Mouse (Mus musculus) limb, embryonic 14.5 days (tissue): ENCODE data around the gene Opn4. TPM values are rescaled to one million over a fixed set of nuclear protein-coding genes. Genes with fewer than 3 reads are reported as not detected.
A peak's percentile ranks its signal among the peaks of the same experiment; 100 is the strongest.

Experiments
- ATAC-seq: fragments of 200-750 bp; cut with Nextera tagmentation; 2 replicates; pipeline ENCODE4 v1.8.0; 2017; ENCODE audit warnings: low read depth, moderate number of reproducible peaks, moderate TSS enrichment; ENCODE audit not compliant: low FRiP score
- DNase-seq: peaks from one replicate; pipeline ENCODE4 v3.0.0-alpha.2; 2015; ENCODE audit warnings: low spot score
- H3K27ac ChIP-seq: fragments of 300-500 bp; sonication (generic); replicated peaks from 2 replicates; pipeline ENCODE4 v1.5.1; 2014; ENCODE audit warnings: low read depth, mild to moderate bottlenecking, low read length, moderate library complexity, mixed read lengths
- H3K27me3 ChIP-seq: fragments of 300-500 bp; sonication (generic); 2 replicates; pipeline ENCODE4 v1.6.1; 2014; ENCODE audit warnings: low read length, mixed read lengths; ENCODE audit not compliant: control insufficient read depth, insufficient read depth
- H3K36me3 ChIP-seq: fragments of 300-500 bp; sonication (generic); 2 replicates; pipeline ENCODE4 v1.6.1; 2014; ENCODE audit warnings: mild to moderate bottlenecking, low read length, moderate library complexity, mixed read lengths; ENCODE audit not compliant: control insufficient read depth, insufficient read depth
- H3K4me1 ChIP-seq: fragments of 300-500 bp; sonication (generic); 2 replicates; pipeline ENCODE4 v1.6.1; 2014; ENCODE audit warnings: antibody characterized with exemption, low read length, mixed read lengths; ENCODE audit not compliant: control insufficient read depth, insufficient read depth
- H3K4me2 ChIP-seq: fragments of 300-500 bp; sonication (generic); replicated peaks from 2 replicates; pipeline ENCODE4 v1.6.1; 2014; ENCODE audit warnings: low read depth, mild to moderate bottlenecking, low read length, moderate library complexity; ENCODE audit not compliant: severe bottlenecking
- H3K4me3 ChIP-seq: fragments of 300-500 bp; sonication (generic); replicated peaks from 2 replicates; pipeline ENCODE4 v1.5.1; 2014; ENCODE audit warnings: low read length
- H3K9ac ChIP-seq: fragments of 300-500 bp; sonication (generic); 2 replicates; pipeline ENCODE4 v1.6.1; 2014; ENCODE audit warnings: mild to moderate bottlenecking, low read depth, low read length, moderate library complexity; ENCODE audit not compliant: severe bottlenecking
- H3K9me3 ChIP-seq: fragments of 300-500 bp; sonication (generic); 2 replicates; pipeline ENCODE4 v1.6.1; 2016; ENCODE audit warnings: low read length; ENCODE audit not compliant: control insufficient read depth
- POLR2A ChIP-seq: fragments of 200-500 bp; IDR thresholded peaks from 2 replicates; pipeline ENCODE4 v1.8.0; 2012; ENCODE audit warnings: inconsistent platforms, mild to moderate bottlenecking, moderate library complexity, borderline replicate concordance; ENCODE audit not compliant: insufficient read depth, insufficient read length; ENCODE audit errors: extremely low read depth
- WGBS: fragments of 180-500 bp; shearing (Covaris S2); extraction: QIAGEN DNeasy Blood & Tissue Kit; methylation state at CpG from one replicate; pipeline ENCODE4 v1.1.7; 2014; 5-methylcytosine and 5-hydroxymethylcytosine counted together
- polyA plus RNA-seq, 2 experiments: library from polyadenylated mRNA; depleted of rRNA in 1 of 2; stranded (reverse) in 1 of 2; unstranded in 1 of 2; fragments of >200 nt; fragmentation: Nextera tagmentation in 1 of 2; extraction: Ambion mirVana in 1 of 2; gene quantifications; 2 replicates each; pipeline versions ENCODE4 v1.2.1 to v1.2.3; 2012 to 2014

Opn4 gene
- polyA plus RNA-seq, 2 experiments, result 0.09 to 0.25 TPM

- H3K4me2 ChIP-seq, result no peak overlapping the region
- H3K9me3 ChIP-seq, result no peaks in the 10 kb centered on the region
- DNase-seq (no peak), ATAC-seq (no peak)
- H3K4me3 ChIP-seq, result no peak overlapping the region
- no peak for TF ChIP-seq POLR2A
- H3K27ac ChIP-seq, result no peak overlapping the region
- WGBS, result 78% methylated on average over 4 of the region's 4 CpGs
- no peak overlapping the region for H3K9ac ChIP-seq
- H3K36me3 ChIP-seq, result no peaks in the 10 kb centered on the region
- peaks cover 48% of the 10 kb centered on the region for H3K4me1 ChIP-seq
- H3K27me3 ChIP-seq, result no peaks in the 10 kb centered on the region
Observed at GRCm38 (mm10) chr14:34568626-34569025, 31.3 kb downstream of the Opn4 start.

- DNase-seq (no peak), ATAC-seq (no peak)
- H3K9ac ChIP-seq, result 0 out of 2 replicates have a peak overlapping the region, but pooled peaks have one; percentile 16
- H3K4me3 ChIP-seq, result no peak overlapping the region
- TF ChIP-seq POLR2A, result no peak
- peak overlapping the region; percentile 52; the same call in 1 of the 2 replicates for H3K27ac ChIP-seq
- H3K9me3 ChIP-seq, result no peaks in the 10 kb centered on the region
- no peak overlapping the region for H3K4me2 ChIP-seq
- H3K36me3 ChIP-seq, result no peaks in the 10 kb centered on the region
- WGBS, result 13% methylated on average over 5 of the region's 5 CpGs
- peaks cover 44% of the 10 kb centered on the region for H3K4me1 ChIP-seq
- no peaks in the 10 kb centered on the region for H3K27me3 ChIP-seq
Observed at GRCm38 (mm10) chr14:34567697-34568096, 32.2 kb downstream of the Opn4 start.

GRCm38 (mm10) chr14:34566530-34566929, 33.4 kb downstream of the Opn4 start:
- DNase-seq, result no peak

GRCm38 (mm10) chr14:34565711-34566110, 34.2 kb downstream of the Opn4 start:
- no peak overlapping the region for H3K27ac ChIP-seq
- H3K9ac ChIP-seq, result no peak overlapping the region
- H3K27me3 ChIP-seq, result no peaks in the 10 kb centered on the region
- ATAC-seq (no peak), DNase-seq (peak; percentile 75)
- no peak overlapping the region for H3K4me3 ChIP-seq
- H3K4me2 ChIP-seq, result no peak overlapping the region
- no peaks in the 10 kb centered on the region for H3K36me3 ChIP-seq
- TF ChIP-seq POLR2A, result no peak
- peaks cover 53% of the 10 kb centered on the region for H3K4me1 ChIP-seq
- WGBS, result 60% methylated on average over 17 of the region's 17 CpGs
- no peaks in the 10 kb centered on the region for H3K9me3 ChIP-seq

More at GRCm38 (mm10) chr14:34566530-34566929, 33.4 kb downstream of the Opn4 start:
- no peak for ATAC-seq
- Histone ChIP-seq H3K4me2 (no peak overlapping the region), H3K9me3 (no peaks in the 10 kb centered on the region), H3K36me3 (no peaks in the 10 kb centered on the region), H3K4me3 (no peak overlapping the region), H3K27me3 (no peaks in the 10 kb centered on the region), H3K9ac (no peak overlapping the region), H3K4me1 (peaks cover 53% of the 10 kb centered on the region), H3K27ac (no peak overlapping the region)
- 91% methylated on average over 7 of the region's 7 CpGs for WGBS
- no peak for TF ChIP-seq POLR2A

GRCm38 (mm10) chr14:34564646-34565045, 35.3 kb downstream of the Opn4 start:
- Histone ChIP-seq H3K4me1 (peaks cover 53% of the 10 kb centered on the region), H3K27me3 (no peaks in the 10 kb centered on the region), H3K9me3 (no peaks in the 10 kb centered on the region), H3K4me3 (no peak overlapping the region), H3K9ac (no peak overlapping the region), H3K36me3 (no peaks in the 10 kb centered on the region), H3K4me2 (no peak overlapping the region), H3K27ac (no peak overlapping the region)
- ATAC-seq (no peak), DNase-seq (no peak)
- 72% methylated on average over 5 of the region's 5 CpGs for WGBS
- TF ChIP-seq POLR2A, result no peak

DNA sequence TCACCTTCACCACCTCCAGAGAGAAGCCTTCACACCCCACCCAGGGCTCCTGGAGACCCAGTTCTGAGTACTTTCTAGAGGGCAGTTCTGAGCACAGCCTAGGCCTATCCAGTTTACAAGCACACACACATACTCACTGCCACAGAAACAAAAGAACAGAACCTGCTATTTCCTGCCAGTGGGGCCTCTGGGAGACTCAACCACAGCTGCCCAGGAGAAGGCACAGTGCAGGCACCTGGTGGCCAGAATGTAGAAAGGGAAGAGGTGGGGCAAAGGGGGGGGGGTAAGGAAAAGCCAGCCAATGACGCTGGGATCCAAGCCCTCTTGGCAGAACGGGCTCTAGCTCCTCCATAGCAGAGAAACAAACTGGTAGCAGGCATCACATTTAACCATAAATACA, 37.5 kb downstream of the Opn4 start:
- Histone ChIP-seq H3K27me3 (no peaks in the 10 kb centered on the region), H3K9me3 (no peaks in the 10 kb centered on the region), H3K36me3 (no peaks in the 10 kb centered on the region), H3K4me3 (no peak overlapping the region), H3K27ac (0 out of 2 replicates have a peak overlapping the region, but pooled peaks have one; percentile 33), H3K4me1 (peaks cover 38% of the 10 kb centered on the region), H3K9ac (no peak overlapping the region), H3K4me2 (no peak overlapping the region)
- no peak for TF ChIP-seq POLR2A
- ATAC-seq, result 0 out of 2 replicates have a peak, but pooled peaks have one; percentile 19
- no peak for DNase-seq
- WGBS, result 0% methylated on average over 2 of the region's 2 CpGs
